Mouse (Mus musculus) hindbrain, embryonic 11.5 days (tissue): Measurements from ENCODE around the gene Hdac1. TPM values are rescaled to one million over a fixed set of nuclear protein-coding genes. Genes with fewer than 3 reads are reported as not detected.

Experiments used
- ATAC-seq: fragments of 200-750 bp; cut with Nextera tagmentation; 2 replicates; pipeline ENCODE4 v1.8.0; 2017; ENCODE audit warnings: mild to moderate bottlenecking, moderate TSS enrichment, moderate library complexity; ENCODE audit not compliant: low FRiP score
- DNase-seq: peaks from one replicate; pipeline ENCODE4 v3.0.0-alpha.2; 2015; ENCODE audit warnings: low spot score
- H3K27ac ChIP-seq: fragments of 300-500 bp; sonication (generic); 2 replicates; pipeline ENCODE4 v1.5.1; 2014; ENCODE audit warnings: mild to moderate bottlenecking, low read depth, low read length
- H3K27me3 ChIP-seq: fragments of 300-500 bp; sonication (generic); 2 replicates; pipeline ENCODE4 v1.6.1; 2014; ENCODE audit warnings: mild to moderate bottlenecking, low read length, moderate library complexity, mixed read lengths; ENCODE audit not compliant: control insufficient read depth, insufficient read depth
- H3K36me3 ChIP-seq: fragments of 300-500 bp; sonication (generic); 2 replicates; pipeline ENCODE4 v1.6.1; 2014; ENCODE audit warnings: mild to moderate bottlenecking, low read length, moderate library complexity, mixed read lengths; ENCODE audit not compliant: control insufficient read depth, insufficient read depth
- H3K4me1 ChIP-seq: fragments of 300-500 bp; sonication (generic); replicated peaks from 2 replicates; pipeline ENCODE4 v1.6.1; 2014; ENCODE audit warnings: low read length, mixed read lengths; ENCODE audit not compliant: control insufficient read depth, insufficient read depth
- H3K4me2 ChIP-seq: fragments of 300-500 bp; sonication (generic); replicated peaks from 2 replicates; pipeline ENCODE4 v1.6.1; 2014; ENCODE audit warnings: mild to moderate bottlenecking, low read depth, low read length
- H3K4me3 ChIP-seq: fragments of 300-500 bp; sonication (generic); 2 replicates; pipeline ENCODE4 v1.5.1; 2014; ENCODE audit warnings: low read depth, low read length
- H3K9ac ChIP-seq: fragments of 300-500 bp; sonication (generic); 2 replicates; pipeline ENCODE4 v1.6.1; 2014; ENCODE audit warnings: low read depth, low read length
- H3K9me3 ChIP-seq: fragments of 300-500 bp; sonication (generic); 2 replicates; pipeline ENCODE4 v1.6.1; 2016; ENCODE audit warnings: low read length; ENCODE audit not compliant: control insufficient read depth
- WGBS: fragments of 180-500 bp; shearing (Covaris S2); extraction: QIAGEN DNeasy Blood & Tissue Kit; methylation state at CpG from one replicate; pipeline ENCODE4 v1.1.7; 2014; 5-methylcytosine and 5-hydroxymethylcytosine counted together
- polyA plus RNA-seq: library from polyadenylated mRNA; unstranded; fragments of >200 nt; fragmentation: Nextera tagmentation; extraction: Ambion mirVana; gene quantifications from 2 replicates; pipeline ENCODE4 v1.2.1, GENCODE M21; 2014

Hdac1 gene
- polyA plus RNA-seq, 1 experiment from 2014 or later: 206 TPM

GRCm38 (mm10) chr4:129500607-129501566 lies 41.6 kb downstream of the Hdac1 start:
- no peaks in the 10 kb centered on the region for H3K36me3 ChIP-seq
- no peaks in the 10 kb centered on the region for H3K9me3 ChIP-seq
- 2% methylated on average over 43 of the region's 49 CpGs for WGBS
- H3K4me1 ChIP-seq: peaks cover 7% of the 10 kb centered on the region
- H3K4me2 ChIP-seq: peak overlapping the region; percentile 79
- ATAC-seq (peak; percentile 90), DNase-seq (peak; percentile 90)
- peak overlapping the region; percentile 60 for H3K9ac ChIP-seq
- H3K27me3 ChIP-seq: no peaks in the 10 kb centered on the region
- peak overlapping the region; percentile 70 for H3K27ac ChIP-seq
- peak overlapping the region; percentile 47 for H3K4me3 ChIP-seq

- no peak overlapping the region for H3K4me2 ChIP-seq
- DNase-seq: no peak
- no peaks in the 10 kb centered on the region for H3K36me3 ChIP-seq
- H3K4me1 ChIP-seq: peaks cover 7% of the 10 kb centered on the region
- H3K27ac ChIP-seq: no peak overlapping the region; the same call in 1 of the 2 replicates
- H3K9me3 ChIP-seq: no peaks in the 10 kb centered on the region
- peak; percentile 1; the same call in 1 of the 2 replicates for ATAC-seq
- 81% methylated on average over 8 of the region's 8 CpGs for WGBS
- no peaks in the 10 kb centered on the region for H3K27me3 ChIP-seq
- H3K4me3 ChIP-seq: no peak overlapping the region
- H3K9ac ChIP-seq: no peak overlapping the region; the same call in 1 of the 2 replicates
These were observed 42.5 kb downstream of the Hdac1 start for GRCm38 (mm10) chr4:129500017-129500416.

- no peak overlapping the region for H3K27ac ChIP-seq
- no peak overlapping the region for H3K4me3 ChIP-seq
- no peaks in the 10 kb centered on the region for H3K27me3 ChIP-seq
- H3K9me3 ChIP-seq: no peaks in the 10 kb centered on the region
- ATAC-seq: no peak
- H3K4me2 ChIP-seq: no peak overlapping the region
- no peak for DNase-seq
- H3K36me3 ChIP-seq: no peaks in the 10 kb centered on the region
- H3K9ac ChIP-seq: no peak overlapping the region
- H3K4me1 ChIP-seq: peaks cover 7% of the 10 kb centered on the region
- 78% methylated on average over 3 of the region's 3 CpGs for WGBS
These were observed 43.6 kb downstream of the Hdac1 start for GRCm38 (mm10) chr4:129498941-129499340.

- 0 out of 2 replicates have a peak overlapping the region, but pooled peaks have one; percentile 24 for H3K9ac ChIP-seq
- DNase-seq (no peak), ATAC-seq (no peak)
- WGBS: 44% methylated on average over 6 of the region's 6 CpGs
- H3K4me1 ChIP-seq: peaks cover 7% of the 10 kb centered on the region
- no peaks in the 10 kb centered on the region for H3K36me3 ChIP-seq
- peaks cover 7% of the 10 kb centered on the region for H3K27me3 ChIP-seq
- H3K4me3 ChIP-seq: no peak overlapping the region
- no peaks in the 10 kb centered on the region for H3K9me3 ChIP-seq
- 0 out of 2 replicates have a peak overlapping the region, but pooled peaks have one; percentile 14 for H3K4me2 ChIP-seq
- H3K27ac ChIP-seq: no peak overlapping the region
These were observed 45.9 kb downstream of the Hdac1 start for GRCm38 (mm10) chr4:129496631-129497030.

GRCm38 (mm10) chr4:129495672-129496562 lies 46.6 kb downstream of the Hdac1 start:
- no peaks in the 10 kb centered on the region for H3K9me3 ChIP-seq
- no peak overlapping the region for H3K27ac ChIP-seq
- H3K4me1 ChIP-seq: peaks cover 15% of the 10 kb centered on the region
- WGBS: 27% methylated on average over 16 of the region's 16 CpGs
- H3K36me3 ChIP-seq: no peaks in the 10 kb centered on the region
- no peak overlapping the region for H3K4me3 ChIP-seq
- H3K27me3 ChIP-seq: peaks cover 15% of the 10 kb centered on the region
- H3K4me2 ChIP-seq: 0 out of 2 replicates have a peak overlapping the region, but pooled peaks have one; percentile 14
- H3K9ac ChIP-seq: no peak overlapping the region
- DNase-seq: peak; percentile 44
- ATAC-seq: no peak

GRCm38 (mm10) chr4:129494681-129495080 lies 47.8 kb downstream of the Hdac1 start:
- Histone ChIP-seq H3K4me1 (peaks cover 16% of the 10 kb centered on the region), H3K27me3 (peaks cover 19% of the 10 kb centered on the region), H3K36me3 (no peaks in the 10 kb centered on the region), H3K9ac (no peak overlapping the region), H3K9me3 (no peaks in the 10 kb centered on the region), H3K4me2 (no peak overlapping the region), H3K27ac (no peak overlapping the region), H3K4me3 (no peak overlapping the region)
- DNase-seq: no peak
- no peak for ATAC-seq
- 71% methylated on average over 6 of the region's 7 CpGs for WGBS

GRCm38 (mm10) chr4:129490972-129491880 lies 51.3 kb downstream of the Hdac1 start, which contains the start of the genes Tssk3 and Fam229a:
Tssk3 (minus strand) TSS chr4:129491022.
Fam229a (plus strand) TSS chr4:129491190.
- Histone ChIP-seq H3K27me3 (peaks cover 21% of the 10 kb centered on the region), H3K9me3 (no peaks in the 10 kb centered on the region), H3K27ac (no peak within 1 kb of the TSS), H3K4me2 (peak within 1 kb of the TSS; percentile 57), H3K4me1 (peaks cover 12% of the 10 kb centered on the region), H3K36me3 (0 out of 2 replicates have a peak, but pooled peaks cover 5% of the 10 kb centered on the region), H3K4me3 (peak within 1 kb of the TSS; percentile 28), H3K9ac (peak within 1 kb of the TSS; percentile 15; the same call in 1 of the 2 replicates)
- 2% methylated on average over 68 of the region's 70 CpGs for WGBS
- DNase-seq: peak; percentile 41
- no peak for ATAC-seq
